Mouse (Mus musculus): Measurements from ENCODE around the gene Ovol3.

Ovol3 gene

DNA sequence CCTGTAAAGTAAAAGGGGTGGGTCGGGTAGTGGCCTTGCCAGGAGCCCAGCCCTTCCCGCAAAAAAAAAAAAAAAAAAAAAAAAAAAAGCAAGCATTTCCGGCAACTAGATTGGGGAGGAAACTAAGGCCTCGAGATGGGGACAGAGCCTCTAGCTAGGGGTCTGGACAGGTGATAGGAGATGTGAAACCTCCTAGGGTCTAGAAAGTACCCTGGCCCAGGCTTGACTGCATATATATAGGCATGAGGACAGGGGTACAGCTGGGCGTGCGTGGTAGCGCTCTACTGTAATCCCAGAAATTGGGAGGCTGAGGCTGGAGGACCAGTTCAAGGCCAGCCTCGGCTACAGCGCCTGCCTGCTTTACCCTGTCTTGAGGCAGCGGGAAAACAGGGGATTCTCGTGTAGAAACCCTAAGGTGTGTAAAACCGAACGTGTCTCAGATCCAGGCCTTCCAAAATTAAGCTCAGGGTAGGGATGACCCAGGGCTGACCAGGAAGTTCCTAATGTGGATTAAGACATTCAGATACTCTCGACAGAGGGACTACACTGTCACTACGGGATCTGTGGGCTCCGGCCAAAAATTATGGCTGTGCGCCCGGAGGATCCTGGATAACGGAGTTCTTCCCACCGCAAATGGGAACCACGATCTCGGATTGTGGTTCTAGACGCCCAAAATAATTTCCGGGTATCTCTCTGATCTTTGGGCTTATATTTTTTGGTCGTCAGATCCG lies 41.3 kb downstream of the Ovol3 start:
- peak in 1 of 2 experiments; percentile 13 for DNase-seq (ENCODE audit: low spot score in 2 of 2)

DNA sequence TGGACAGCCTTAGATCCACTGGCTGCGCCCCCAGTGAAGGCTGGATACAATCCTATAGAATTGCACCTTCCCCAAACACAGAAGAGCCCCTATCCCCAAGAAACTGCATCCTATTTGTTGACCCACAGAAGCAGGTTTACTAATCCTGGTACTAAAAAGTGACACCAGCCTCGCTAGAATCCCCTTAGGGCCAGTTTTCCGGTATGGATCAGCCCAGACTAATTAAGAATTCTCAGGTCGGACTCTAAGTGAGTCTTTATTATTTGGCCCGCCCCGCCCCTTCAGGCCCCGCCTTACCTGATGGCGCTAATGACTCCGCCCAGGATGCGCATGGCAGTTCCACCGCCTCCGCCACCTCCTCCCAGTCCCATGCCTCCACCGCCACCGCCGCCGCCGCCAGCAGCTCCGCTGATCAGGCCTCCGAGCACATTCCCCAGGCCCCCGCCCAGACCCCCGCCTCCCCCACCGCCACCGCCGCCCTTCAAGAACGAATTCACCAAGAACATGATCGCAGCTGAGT lies 41.9 kb downstream of the Ovol3 start:
- DNase-seq (ENCODE audit: low spot score in 2 of 2): peak; percentile 70 to 77

DNA sequence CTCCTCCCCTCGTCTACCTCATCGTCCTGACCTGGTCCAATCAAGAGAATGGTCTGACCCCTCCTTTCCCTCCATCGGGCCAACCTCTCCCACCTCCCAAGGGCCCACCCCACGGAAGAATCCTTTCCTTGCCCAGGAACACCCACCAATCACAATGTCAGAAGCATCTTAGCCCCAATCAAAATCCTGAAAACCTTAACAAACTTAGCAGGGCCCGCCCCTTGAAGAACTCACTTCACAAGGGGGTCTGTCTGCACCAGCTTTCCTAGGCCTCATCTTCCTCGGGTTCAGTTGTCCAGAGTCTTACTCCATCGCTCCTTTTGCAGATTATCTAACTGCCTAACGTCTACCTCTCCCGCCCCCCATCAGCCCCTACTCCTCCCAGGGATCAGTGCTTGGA lies 42.5 kb downstream of the Ovol3 start:
- DNase-seq (ENCODE audit: low spot score in 2 of 2): no peak

- DNase-seq (ENCODE audit: low spot score in 2 of 2): no peak
Observed at GRCm38 (mm10) chr7:30192088-30192487, 43.4 kb downstream of the Ovol3 start.

GRCm38 (mm10) chr7:30189116-30189491 lies 46.4 kb downstream of the Ovol3 start:
- DNase-seq (ENCODE audit: low spot score in 2 of 2): no peak

GRCm38 (mm10) chr7:30188344-30189115 lies 47.0 kb downstream of the Ovol3 start:
- DNase-seq (ENCODE audit: low spot score in 2 of 2): no peak

DNA sequence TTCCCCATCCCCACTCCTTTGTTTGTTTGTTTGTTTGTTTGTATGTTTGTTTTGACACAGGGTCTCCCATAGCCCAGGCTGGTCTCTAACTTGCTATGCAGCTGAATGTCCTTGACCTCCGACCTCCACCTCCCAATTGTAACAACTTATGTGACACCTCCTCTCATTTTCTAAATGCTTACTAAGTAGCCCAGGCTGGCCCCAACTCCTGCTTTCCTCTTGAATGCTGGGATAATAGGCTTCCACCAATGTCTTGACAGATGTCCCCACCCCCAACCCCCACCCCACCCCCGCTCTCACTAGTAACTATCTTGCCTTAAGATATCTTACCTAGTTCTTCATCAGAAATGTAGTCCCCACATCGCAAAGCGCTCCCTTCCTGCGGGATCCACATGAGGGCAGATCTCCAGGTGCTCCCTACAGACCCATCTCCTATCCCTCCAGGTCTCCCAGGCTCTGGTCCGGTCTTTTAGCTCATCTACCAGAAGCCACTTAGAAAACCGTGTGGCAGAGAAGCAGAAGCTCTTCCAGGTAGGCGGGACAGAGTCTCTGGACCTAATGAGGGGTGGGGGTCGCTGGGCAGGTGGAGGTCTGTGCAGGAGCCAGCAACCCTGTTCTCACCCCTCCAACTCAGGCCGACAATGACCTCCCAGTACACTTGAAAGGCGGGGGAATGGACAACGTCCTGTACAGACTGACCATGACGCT lies 50.7 kb downstream of the Ovol3 start:
- DNase-seq (ENCODE audit: low spot score in 2 of 2): no peak

DNA sequence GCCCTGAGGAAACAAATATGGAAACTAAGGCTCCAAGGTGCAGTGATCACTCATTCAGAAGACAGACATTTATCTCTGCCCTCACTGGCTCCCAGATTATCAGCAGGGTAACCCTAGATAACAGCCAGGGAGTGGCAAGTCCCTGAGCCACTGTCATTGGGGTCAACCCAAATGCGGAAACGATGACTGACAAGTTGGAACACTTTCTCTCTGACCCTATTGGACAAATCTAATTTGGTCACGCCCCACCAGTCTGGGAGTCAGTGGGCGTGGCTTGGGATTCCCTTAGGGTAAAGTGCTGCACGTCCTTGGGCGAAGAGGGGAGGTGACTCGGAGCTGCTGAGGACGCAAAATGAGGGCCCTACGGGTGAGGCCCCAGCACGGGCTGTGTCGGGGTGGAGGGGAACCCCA lies 51.6 kb downstream of the Ovol3 start, which contains the start of gene Cox7a1:
TSS of gene Cox7a1 (plus strand) at position 266 of the 411 bp plus-strand sequence.
- DNase-seq (ENCODE audit: low spot score in 2 of 2): peak; percentile 84
